Mouse (Mus musculus) layer of hippocampus, postnatal 25 days (tissue): ENCODE data around the gene Gm48552. TPM values are rescaled to one million over a fixed set of nuclear protein-coding genes. Genes with fewer than 3 reads are reported as not detected.

Experiments
- DNase-seq, 2 experiments: peaks; one replicate each; pipeline ENCODE4 v3.0.0; 2022; ENCODE audit warnings: mixed read lengths in 2 of 2, low spot score in 1 of 2; ENCODE audit errors: extremely low spot score in 1 of 2
- total RNA-seq, 2 experiments: library from RNA; stranded (reverse); gene quantifications; 2 replicates each; pipeline ENCODE4 v1.2.3; 2021

The Gm48552 gene
- total RNA-seq, result 1 to 10 TPM; 3.2 to 4.7 TPM

DNA sequence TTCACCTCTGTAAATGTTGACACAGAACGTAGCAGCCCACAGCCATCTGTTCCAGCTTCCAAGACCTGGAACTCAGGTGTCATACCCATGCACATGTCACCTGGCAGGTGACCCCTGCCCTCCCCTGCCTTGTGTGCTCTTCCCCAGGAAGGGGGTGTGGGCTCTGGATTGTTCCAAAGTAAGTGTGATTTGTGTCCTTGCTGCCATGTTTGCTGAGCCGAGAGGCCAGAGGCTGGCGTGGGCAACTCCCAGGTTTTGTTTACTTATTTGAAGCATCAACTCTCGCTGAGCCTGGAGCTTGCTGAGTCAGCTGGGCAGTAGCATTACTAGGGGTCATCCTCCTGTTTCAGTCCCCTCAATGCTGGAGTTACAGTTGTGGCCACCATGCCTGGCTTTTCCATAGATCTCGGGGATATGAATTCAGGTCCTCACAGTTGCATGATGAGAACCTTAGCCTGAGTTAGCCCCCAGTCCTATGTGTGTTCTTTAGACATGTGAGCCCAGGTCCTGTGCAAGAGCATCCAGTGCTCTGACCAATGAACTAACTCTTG, at the start of gene Gm48552:
Gm48552 (plus strand) TSS at position 501 of the 551 bp plus-strand sequence.
- no peak for DNase-seq

DNA sequence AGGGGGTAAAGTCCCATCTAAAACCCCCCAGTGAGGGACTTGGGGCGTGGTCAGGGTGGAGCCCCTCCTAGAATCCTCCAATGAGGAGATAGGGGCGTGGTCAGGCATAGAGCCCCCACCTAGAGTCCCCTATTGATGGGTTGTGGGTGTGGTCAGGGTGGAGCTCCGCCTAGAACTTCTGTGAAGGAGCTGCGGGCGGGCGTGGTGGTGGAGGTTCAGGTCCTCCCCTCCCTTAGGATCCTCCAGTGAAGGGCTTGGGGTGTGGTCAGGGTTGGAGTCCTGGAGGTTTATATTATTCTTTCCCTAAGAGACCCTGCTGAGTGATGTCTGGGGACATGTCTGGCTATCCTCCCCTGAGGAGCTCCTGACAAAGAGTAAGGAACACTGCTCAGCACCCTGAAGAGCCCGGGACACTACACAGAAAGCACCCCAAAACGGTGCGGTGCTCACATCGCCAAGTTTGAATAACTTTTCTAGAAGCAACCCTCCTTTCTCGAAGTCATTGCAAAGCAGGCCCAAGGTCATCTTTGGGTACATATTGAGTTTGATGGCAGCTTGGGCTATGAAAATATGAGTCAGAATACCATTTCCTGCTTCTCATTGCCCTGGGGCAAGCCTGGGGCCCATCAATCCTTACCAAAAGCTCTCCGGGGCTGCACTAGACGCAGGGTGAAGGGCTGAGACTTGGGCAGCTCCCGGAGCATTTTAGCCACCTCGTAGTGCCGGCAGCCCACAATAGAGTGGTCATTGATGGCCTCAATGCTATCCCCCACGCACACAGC, 48.1 kb upstream of the Gm48552 start:
- no peak for DNase-seq

GRCm38 (mm10) chr10:81341333-81341949, 47.4 kb upstream of the Gm48552 start:
- DNase-seq, result peak in 1 of 2 experiments; percentile 76

DNA sequence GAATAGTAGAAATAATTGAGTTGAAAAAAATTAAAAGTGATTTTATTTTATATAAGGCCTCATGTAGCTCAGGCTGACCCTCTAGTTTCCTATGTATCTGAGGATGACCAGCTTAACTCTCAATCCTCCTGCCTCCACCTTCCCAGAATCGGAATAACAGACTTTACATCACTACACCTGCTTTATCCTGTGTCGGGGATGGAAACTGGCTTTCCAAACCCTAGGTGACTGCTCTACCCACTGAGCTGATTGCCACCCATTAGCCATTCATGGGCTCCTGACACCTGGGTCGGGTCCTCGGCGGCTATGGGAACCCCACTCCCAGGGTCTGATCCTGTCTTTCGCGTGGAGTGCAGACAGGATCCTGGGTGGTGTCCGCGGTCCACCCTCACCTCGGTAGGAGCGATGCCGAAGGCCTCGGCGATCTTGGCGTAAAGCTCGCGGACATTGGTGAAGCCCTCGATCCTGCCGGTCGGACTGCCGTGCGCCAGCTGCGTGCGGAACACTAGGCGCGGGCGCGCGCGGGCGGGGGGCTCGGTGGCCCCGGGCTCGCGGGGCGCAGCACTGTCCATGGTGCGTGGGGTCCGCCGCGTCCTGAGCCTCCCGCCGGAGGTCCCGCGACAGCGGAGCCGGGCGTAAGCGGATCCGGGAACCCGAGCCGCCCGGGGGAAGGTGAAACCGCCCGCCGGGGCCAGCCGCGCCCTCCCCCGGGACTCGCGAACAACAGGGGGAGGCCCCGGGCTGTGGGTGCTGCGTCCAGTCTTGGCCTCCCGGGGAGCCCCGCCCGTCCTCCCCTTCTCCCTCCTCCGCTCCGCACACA, 45.9 kb upstream of the Gm48552 start, which contains the start of gene Gipc3:
Gipc3 (minus strand) TSS at position 581 of the 820 bp plus-strand sequence.
- DNase-seq, result no peak

GRCm38 (mm10) chr10:81344421-81345161, 44.2 kb upstream of the Gm48552 start:
- no peak for DNase-seq

DNA sequence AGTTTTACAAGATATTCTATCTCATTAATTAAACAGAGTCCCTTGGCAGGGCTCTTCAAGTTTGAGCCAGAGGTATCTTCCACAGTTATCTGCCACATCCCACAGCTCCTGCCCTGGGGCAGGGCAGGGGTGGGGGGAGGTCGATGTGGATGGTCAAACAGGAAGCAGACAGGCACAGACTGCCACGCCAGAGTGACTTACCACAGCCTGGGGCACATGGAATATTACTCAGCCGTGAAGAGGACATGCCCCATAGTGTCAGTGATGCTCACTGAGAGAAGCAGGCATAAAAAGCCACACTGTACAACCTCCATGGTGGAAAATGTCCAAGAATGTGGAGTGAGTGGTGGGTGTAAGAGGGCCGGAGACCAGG, 43.7 kb upstream of the Gm48552 start:
- DNase-seq, result no peak

DNA sequence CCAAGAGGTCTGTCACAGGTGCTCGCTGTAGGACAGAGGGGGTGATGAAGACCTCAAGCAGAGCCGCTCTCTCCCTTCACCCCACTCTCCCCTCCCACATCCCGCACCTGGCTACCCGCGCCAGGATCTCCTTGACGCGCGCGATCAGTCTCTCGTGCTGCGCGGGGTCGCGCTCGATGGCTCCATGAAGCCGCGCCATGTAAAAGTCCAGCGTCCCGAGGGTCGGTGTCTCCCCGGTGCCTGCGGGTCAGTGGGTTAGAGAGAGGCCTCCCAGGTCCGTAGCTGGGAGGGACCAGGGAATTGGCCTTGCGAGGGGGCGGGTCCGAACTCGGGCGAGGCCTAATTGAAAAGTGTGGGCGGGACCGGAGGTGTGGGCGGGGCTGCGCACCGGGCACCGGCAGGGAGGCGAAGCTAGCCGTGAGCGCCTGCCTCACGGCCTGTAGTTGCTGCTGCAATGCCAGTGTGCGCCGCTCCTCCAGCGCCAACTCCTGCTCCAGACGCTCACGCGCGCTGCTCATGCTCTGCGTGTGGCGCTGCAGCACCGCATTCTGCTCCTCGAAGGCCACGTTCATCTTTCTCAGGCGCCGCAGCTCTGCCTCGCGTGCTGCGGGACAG, 42.2 kb upstream of the Gm48552 start:
- DNase-seq, result no peak

- DNase-seq, result no peak
These were observed 39.7 kb upstream of the Gm48552 start for GRCm38 (mm10) chr10:81349146-81349545.

DNA sequence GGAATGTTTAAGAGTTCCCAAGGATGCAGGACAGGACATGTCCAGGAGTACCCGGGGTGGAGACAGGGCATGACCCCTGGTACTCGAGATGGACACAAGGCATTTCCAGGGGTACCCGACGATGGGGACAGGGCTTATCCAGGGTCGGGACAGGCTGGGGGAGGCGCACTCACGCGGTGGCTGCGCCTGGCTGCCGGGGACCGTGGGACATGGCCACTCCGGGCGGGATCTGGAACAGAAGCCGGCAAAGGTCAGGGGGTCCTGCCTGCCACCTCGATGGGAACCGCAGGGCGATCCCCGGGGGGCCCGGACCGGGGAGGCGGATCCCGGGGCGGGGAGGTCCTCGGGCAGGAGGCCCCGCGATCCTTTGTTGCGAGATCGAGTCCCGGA, 38.8 kb upstream of the Gm48552 start:
- no peak for DNase-seq

DNA sequence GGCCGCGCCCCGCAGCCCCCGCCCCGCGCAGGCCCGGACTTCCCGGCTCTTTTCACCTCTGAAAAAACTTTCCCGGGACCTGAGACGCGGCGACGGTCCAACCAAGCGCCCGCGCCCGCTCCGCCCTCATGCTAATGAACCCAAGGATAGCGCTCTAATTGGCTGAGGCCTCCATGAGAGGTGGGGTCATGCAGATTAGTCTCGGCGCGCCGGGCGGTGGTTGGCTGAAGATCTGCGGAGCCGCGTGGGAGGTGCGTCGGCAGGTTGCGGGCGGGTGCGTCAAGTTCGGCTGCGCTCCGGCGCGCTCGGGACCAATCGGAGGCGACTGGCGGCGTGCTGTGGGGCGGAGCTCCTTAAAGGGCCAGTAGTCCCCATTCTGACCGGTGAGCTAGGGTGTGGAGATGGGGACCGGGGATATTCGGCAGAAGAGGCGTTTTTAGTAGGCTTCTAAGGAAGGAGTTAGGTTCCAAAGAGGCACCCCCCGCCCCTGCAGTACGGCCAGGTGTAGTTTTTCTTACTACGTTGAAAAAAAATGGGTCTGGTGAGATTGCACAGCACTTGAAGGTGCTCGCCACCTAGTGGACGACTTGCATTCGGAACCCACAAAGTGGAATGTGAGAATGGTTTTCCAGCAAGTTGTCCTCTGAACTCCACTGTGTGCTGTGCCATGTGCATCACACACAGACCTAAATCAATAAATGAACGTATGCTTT, 38.3 kb upstream of the Gm48552 start, which contains the start of gene Hmg20b:
Hmg20b (minus strand) TSS at position 130 of the 713 bp plus-strand sequence.
- peak; percentile 98 for DNase-seq

- no peak for DNase-seq
These were observed 37.0 kb upstream of the Gm48552 start for GRCm38 (mm10) chr10:81351678-81352291.

DNA sequence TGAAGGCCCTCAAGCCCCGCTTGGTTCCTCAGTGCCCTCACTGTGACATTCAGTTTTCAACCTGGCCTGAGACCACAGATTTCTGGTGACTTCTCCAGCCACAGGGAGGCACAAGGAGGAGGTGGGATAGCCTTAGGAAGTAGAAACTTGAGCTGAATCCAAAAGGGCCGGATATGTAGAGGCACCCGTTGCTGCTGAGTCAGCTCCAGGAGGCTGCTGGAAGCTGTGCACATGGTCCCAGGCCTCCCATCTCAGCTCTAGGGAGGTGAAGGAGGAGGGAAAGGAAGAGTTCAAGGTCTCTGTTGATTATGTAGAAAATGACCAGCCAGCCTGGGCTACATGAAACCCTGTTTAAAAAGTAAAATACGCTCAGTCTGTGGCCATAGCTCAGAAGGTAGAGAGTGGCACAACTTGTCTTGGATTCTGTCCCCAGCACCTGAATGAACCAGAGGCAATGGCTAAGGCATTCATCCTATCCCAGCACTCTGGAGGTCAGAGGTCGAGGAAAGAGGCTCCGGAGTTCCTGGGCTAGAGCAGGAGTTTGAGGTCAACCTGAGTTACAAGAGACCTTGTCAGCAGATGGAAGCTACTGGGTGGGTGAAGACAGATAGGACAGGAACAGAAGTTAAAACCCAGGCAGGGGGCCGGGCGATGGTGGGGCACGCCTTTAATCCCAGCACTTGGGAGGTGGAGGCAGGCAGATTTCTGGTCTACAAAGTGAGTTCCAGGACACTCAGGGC, 33.9 kb upstream of the Gm48552 start:
- DNase-seq, result no peak

DNA sequence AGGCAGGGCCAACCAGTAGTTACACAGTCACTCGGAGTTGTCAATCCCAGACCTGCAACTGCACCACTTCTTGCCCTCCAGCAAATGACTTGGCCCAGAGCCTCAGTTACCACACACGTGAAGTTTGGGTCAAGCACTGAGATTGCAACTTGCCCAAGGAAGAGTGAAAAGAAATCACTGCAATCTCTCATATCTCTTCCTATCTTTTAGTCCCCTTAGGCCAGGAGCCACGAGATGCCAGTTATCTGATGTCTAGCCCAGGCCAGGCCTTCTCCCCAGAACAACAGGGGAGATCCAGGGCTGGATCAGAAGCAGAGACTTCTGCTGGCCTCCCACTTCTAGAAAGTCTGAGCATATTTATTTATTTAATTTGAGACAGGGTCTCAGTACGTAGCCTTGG, 33.3 kb upstream of the Gm48552 start:
- DNase-seq, result no peak

DNA sequence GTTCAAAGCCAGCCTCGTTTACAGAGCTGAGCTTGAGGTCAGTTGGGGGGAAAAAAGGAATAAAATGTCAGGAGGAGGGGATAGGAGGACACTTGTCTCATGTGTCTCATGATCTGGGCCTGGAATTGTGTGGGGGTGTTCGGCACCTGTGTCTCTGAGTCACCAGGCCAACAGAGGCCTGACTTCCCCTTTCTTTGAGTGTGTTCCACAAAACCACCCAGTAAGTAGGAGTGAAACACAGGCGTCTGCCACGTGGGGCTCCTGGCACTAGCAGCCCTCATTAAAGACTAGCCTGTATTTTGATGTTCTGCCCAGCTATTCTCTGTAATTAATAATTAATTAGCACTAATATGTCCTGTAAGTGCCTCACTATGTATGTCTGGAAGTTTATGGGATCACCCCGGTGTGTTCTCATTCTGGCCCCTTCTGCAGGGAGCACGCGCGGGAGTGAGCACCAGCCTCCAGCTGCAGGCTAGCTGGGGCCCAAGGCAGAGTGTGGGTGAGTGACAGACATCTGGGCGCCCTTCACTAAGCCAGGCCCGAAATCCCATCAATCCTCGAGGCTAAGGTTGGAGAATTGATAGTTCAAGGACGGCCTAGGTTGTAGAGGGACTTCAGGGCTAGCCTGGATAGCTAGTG, 32.3 kb upstream of the Gm48552 start:
- no peak for DNase-seq

DNA sequence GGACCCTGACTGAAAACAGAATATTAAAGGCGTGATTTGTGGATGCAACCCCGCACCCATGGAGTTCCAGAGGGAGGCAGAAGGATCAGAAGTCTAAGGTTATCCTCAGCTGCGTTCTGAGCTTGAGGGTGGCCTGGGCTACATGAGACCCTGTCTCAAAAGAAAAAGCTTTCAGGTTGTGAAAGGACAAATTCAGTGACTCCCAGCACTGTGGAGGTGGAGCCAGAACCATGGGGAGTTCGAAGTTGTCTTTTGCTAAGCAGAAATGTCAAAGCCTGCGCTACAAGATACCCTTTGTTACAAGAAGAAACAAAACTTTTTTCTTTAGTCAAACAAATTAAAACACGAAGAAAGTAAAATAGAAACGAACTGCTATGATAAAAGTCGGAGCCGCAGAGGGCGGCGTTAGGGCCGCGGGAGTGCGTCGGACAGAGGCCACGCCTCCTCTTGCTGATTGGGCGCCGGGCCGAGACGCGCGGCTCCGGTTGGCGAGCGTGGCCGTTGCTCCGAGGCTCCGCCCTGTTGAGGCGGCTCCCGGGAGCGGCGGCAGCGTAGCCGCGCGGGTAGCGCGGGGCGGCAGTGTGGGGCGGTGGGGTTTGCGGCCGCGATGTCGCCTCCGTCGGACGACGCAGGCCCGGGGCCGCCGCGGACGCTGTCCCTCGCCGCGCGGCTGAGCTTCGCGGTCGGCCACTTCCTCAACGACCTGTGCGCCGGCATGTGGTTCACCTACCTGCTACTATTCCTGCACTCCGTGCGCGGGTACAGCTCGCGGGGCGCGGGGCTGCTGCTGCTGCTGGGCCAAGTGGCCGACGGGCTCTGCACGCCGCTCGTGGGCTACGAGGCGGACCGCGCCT, 31.6 kb upstream of the Gm48552 start, which contains the start of gene Mfsd12:
Mfsd12 (plus strand) TSS at position 501 of the 854 bp plus-strand sequence.
- peak; percentile 84 for DNase-seq

DNA sequence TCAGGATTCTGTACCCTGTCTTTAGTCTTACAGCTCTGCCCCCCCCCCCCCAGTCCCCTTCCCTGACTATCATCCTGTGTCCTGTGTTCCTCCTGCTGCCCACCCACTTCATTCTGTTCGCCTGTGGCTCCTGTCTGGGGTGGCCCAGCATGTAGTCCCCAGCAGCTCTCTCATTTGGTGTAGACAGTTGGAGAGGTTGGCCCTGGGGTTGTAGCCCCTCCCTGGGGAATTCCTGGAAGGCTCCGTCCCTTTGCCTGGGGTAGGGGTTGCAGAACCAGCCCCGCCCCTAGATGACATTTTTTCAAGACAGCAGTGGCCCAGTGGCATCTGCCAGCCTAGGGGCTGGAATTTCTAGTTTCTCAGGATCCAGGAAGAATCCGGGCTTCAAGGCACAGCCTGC, 30.6 kb upstream of the Gm48552 start:
- no peak for DNase-seq
